Mouse (Mus musculus) kidney, adult 9 months (tissue): Measurements from ENCODE around the gene Avil.
"Not testable (repeated sequence)": the region's sequence is repeated elsewhere in the genome, so short reads cannot be mapped to it uniquely, and the experiment has no call there.

ENCODE experiments used
- DNase-seq: peaks from one replicate; pipeline ENCODE4 v3.0.0; 2022

Avil gene

GRCm38 (mm10) chr10:127059968-127060916 lies 59.7 kb downstream of the Avil start, which contains the start of gene March9:
TSS of gene March9 (minus strand) at chr10:127060184.
- DNase-seq: peak; percentile 84

GRCm38 (mm10) chr10:127061085-127061484 lies 60.6 kb downstream of the Avil start:
- DNase-seq: no peak

DNA sequence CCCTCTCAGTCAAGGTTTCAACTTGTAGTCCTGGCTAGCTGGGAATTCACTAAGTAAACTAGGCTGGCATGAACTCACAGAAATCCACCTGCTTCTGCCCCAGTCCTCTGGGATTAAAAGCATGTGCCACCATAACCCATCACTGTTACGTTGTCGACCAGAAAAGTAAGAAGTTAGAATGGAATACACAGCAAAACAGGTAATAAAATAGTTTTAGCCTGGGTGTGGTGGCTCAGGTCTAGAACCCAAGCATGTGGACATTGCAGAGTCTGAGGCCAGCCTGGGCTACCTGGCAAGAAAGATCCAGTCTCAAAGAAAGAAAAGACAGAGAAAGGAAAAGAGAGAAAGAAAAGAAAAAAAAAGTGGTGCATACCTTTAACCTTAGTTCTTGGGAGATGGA lies 61.0 kb downstream of the Avil start:
- DNase-seq: no peak

DNA sequence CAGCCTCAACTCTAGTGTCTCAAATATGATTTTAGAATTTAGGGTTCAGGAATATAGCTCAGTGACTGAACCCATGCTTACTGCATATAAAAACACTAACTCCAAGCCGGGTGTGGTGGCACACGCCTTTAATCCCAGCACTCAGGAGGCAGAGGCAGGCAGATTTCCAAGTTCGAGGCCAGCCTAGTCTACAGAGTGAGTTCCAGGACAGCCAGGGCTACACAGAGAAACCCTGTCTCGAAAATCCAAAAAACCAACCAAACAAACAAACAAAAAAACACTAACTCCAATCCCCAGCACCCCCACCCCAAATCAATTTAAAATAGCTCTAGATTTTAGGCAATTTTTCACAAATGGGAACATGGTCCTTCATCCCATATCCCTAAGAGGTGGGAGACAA lies 61.6 kb downstream of the Avil start:
- DNase-seq: not testable (repeated sequence)

- DNase-seq: no peak
These were observed 62.0 kb downstream of the Avil start for GRCm38 (mm10) chr10:127062503-127062902.

DNA sequence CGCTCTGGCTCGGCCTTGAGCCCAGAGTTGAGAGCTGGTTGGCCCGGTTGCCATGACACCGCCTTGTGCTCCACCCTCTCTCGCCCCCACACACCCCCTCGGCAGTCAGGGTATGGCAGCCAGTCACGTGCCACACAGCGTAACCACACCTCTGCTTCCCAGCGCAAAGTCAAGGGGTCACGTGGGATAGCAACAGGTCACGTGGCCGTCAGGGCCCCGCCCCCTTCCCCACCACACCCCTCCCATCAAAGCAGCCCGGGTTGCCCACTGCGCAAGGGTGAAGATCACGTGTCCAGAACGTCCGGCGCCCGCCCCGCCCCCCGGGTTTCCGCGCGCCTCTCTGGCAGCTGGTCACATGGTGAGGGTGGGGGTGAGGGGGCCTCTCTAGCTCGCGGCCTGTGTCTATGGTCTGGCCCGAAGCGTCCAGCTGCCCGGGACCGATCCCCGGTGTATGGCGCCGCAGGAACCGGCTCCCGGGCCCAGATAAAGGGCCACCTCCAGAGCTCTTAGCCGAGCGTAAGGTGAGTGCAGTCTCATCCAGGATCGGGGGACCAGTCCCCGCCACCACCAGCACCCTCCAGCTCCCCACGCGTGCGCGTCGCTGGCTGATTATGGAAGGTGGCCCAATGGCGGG lies 62.8 kb downstream of the Avil start, which contains the start of gene Cdk4:
TSS of gene Cdk4 (plus strand) at position 296 of the 634 bp plus-strand sequence.
- peak; percentile 99 for DNase-seq

DNA sequence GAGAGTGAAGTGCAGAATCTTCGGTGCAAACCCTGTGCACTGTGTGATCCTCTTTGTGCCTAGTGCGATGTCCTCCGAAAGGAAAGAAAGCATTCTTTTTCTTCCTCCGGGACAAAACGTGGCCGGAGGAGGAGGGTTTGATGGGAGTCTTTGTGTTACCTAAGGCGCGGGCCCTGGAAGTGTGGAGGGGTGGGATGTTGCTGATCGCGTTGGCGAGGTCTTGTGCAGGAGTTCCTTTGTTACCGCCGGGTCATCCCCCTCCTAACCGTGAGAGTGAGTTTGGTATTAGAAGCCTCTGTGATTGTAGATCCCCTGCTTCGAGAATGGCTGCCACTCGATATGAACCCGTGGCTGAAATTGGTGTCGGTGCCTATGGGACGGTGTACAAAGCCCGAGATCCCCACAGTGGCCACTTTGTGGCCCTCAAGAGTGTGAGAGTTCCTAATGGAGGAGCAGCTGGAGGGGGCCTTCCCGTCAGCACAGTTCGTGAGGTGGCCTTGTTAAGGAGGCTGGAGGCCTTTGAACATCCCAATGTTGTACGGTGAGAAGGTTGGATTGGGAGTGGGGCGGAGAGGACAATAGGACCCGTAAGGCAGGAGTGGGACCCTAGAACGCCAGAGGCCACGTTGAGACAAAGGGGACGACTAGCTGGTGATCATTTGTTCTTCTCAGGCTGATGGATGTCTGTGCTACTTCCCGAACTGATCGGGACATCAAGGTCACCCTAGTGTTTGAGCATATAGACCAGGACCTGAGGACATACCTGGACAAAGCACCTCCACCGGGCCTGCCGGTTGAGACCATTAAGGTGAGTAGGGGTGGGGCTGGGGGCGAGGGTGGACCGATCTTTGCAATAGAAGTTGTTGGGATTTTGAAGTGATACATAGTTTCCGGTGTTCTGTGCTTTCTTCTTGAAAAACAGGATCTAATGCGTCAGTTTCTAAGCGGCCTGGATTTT lies 63.7 kb downstream of the Avil start:
- DNase-seq: no peak

- DNase-seq: no peak
These were observed 65.5 kb downstream of the Avil start for GRCm38 (mm10) chr10:127065981-127066380.

- DNase-seq: no peak
These were observed 66.1 kb downstream of the Avil start for GRCm38 (mm10) chr10:127066519-127067018.

DNA sequence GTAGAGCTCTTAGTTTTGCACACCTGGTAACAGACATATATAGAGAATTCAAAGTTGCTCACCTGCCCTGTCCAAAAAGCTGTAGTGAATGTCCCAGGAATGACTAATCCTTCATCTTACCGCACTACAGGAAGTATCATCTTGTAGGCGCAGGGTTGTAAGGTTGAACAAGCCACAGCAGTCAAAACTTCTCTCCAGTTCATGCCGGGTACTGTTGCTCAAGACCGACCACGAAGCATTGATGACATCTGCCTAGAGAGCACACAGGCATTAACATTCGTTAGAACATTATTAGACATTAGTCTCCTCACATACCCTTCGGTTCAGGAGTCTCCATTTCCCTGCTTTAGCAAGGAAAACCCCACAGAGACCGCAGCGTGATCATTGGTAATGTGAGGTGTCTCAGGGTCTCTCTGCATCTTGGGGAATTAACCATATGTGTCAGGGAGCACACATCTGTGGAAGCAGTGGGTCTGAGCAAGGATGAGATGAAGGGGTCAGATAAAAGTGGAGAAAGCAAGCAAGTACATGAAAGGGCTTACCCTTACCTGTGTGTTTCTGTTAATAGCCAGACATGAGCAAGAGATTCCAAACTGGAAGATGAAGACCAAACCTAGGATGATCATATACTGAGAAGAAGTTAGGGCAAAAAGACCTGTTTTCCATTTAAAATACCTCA lies 68.0 kb downstream of the Avil start:
- DNase-seq: no peak

GRCm38 (mm10) chr10:127069281-127070189 lies 69.0 kb downstream of the Avil start:
- DNase-seq: no peak
